In the genomic region with DNA sequence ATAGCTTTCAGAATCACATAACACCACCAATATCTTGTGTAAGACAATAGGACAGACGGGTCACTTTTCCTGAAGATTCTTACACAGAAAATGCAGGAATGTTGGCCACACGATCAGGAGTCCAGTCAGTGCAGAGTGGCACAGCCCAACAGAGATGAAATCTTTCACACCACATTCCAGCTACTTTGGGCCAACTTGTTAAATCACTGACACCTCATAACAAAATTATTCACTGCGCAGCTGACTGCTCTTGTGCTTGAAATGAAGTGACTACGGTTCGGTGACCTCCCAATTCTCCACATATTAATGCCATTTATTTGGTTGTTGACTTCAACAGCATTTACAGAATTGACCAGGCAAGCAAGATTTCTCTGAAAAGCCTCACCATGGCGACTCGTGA, we compare ENCODE assay signal across 19 mouse cellular contexts.
"Had no signal": no experiment of that assay in that cellular context is flagged by ENCODE, and none has a peak within 500 bp of the region (broad histone marks: within the 10 kb centered on the region; RNA-seq: fewer than 3 reads in every experiment).

No protein-coding gene starts in this region.

- H3K36me3 ChIP-seq: lung, embryonic 15.5 days; midbrain, embryonic 10.5 days; midbrain, embryonic 12.5 days; neural tube, embryonic 13.5 days; neural tube, embryonic 15.5 days; stomach, embryonic 15.5 days had no signal

- H3K4me3 ChIP-seq: lung, embryonic 15.5 days; midbrain, embryonic 10.5 days; midbrain, embryonic 12.5 days; myocyte; neural tube, embryonic 13.5 days; neural tube, embryonic 15.5 days; stomach, embryonic 15.5 days had no signal

- H3K9me3 ChIP-seq: lung, embryonic 15.5 days; midbrain, embryonic 10.5 days; midbrain, embryonic 12.5 days; neural tube, embryonic 13.5 days; neural tube, embryonic 15.5 days; stomach, embryonic 15.5 days had no signal

- H3K27me3 ChIP-seq: lung, embryonic 15.5 days; midbrain, embryonic 12.5 days; neural tube, embryonic 13.5 days; neural tube, embryonic 15.5 days; stomach, embryonic 15.5 days had no signal

- H3K27ac ChIP-seq: liver, embryonic 14.5 days; lung, embryonic 15.5 days; midbrain, embryonic 10.5 days; midbrain, embryonic 12.5 days; neural tube, embryonic 13.5 days; neural tube, embryonic 15.5 days; stomach, embryonic 15.5 days; stomach, postnatal 0 days had no signal

- H3K4me1 ChIP-seq: lung, embryonic 15.5 days; midbrain, embryonic 10.5 days; midbrain, embryonic 12.5 days; neural tube, embryonic 13.5 days; neural tube, embryonic 15.5 days; stomach, embryonic 15.5 days had no signal

- DNase-seq: lung, adult 18-20 months; midbrain, embryonic 14.5 days; retina, postnatal 1 day; right cerebral cortex, adult 18-20 months; right cerebral cortex, postnatal 25 days; right cerebral cortex, postnatal 4 days; thymus, adult 2 months; thymus, postnatal 25 days; thymus, postnatal 4 days had no signal

- ATAC-seq: midbrain, embryonic 16.5 days had no signal
